Mouse (Mus musculus): ENCODE measurements around the gene Slit1.

DNA sequence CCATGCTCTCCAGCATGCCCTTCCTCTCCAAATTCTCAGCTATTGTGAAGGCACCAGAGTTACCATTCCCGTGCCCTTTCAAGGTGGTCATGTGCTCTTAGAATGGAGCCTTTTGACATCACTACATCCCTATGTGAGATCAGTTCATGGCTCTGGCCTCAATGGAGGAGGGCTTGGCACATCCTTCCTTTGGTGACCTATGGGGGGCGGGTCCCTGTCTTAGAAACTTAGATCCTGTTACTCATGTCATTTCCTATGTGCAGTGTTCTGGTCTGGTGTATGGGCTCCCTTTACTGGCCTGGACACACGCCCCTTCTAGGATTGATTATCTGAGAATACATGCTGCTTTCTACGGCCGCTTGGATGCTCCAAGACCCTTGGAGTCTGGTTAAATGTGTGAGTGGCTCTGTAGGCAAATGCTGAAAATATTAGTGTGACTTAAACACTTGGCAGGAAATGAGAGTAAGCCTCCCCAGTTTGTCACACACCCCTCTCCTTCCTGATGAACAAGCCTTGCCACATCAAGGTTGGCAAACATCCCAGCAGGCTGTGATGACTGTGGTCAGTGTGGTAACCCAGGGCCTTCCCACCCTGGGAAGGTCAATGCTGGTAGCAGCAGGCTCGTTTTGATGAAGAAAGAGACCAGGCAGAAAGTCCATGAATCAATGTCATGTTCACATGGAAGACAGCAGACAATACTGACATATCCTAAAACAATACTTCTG is 146.1 kb downstream of the Slit1 start:
- TF ChIP-seq USF1 (IDR thresholded peaks at IDR 0.05; ENCODE audit: low read depth, low read length), result no peak
- no peak for TF ChIP-seq PAX5 (IDR thresholded peaks at IDR 0.05; ENCODE audit: low read length)
- no peak for TF ChIP-seq CTCF (conservative IDR thresholded peaks at IDR 0.05 in 1 of 2, IDR thresholded peaks at IDR 0.05 in 1 of 2; ENCODE audit: low read depth in 2 of 2, low read length in 2 of 2)
- no peak for TF ChIP-seq SIN3A (IDR thresholded peaks at IDR 0.05; ENCODE audit: low read length)

All from CH12.LX (cell line).